In genomic region chr2:102998356-102998755, GRCm38 (mm10) we compare ENCODE assay signal across 14 mouse cellular contexts.
DNase-seq lines count a peak whose midpoint lies in the region; ATAC-seq and TF ChIP-seq lines count a peak whose summit lies in the region.
"Had no signal": no experiment of that assay in that cellular context is flagged by ENCODE, and none has a peak within 500 bp of the region (broad histone marks: within the 10 kb centered on the region; RNA-seq: fewer than 3 reads in every experiment).

No protein-coding gene starts in this region.

- no peak overlapping the region for H3K4me3 ChIP-seq in kidney, postnatal 0 days (replicated peaks; ENCODE audit: low read depth, low read length)
- no peak overlapping the region for H3K4me3 ChIP-seq in myocyte
- H3K4me3 ChIP-seq: forebrain, embryonic 15.5 days; hindbrain, embryonic 12.5 days; left cerebral cortex, adult 2 months had no signal

- TF ChIP-seq CTCF in kidney, postnatal 0 days (IDR thresholded peaks at IDR 0.05; ENCODE audit: low read depth), result no peak

- TF ChIP-seq POLR2A in myocyte (IDR thresholded peaks at IDR 0.05; ENCODE audit: insufficient read length, low read depth), result no peak

- peak; percentile 56 for DNase-seq in kidney, postnatal 0 days (ENCODE audit: low spot score)
- no peak for DNase-seq in kidney, adult 18-20 months
- DNase-seq in B cell, adult 2 months, result peak; percentile 48 to 55
- peak; percentile 38 for DNase-seq in embryo, embryonic 10 days (ENCODE audit: low spot score)
- DNase-seq in liver, result no peak
- DNase-seq in adrenal gland, adult 8-10 months, result no peak
- no peak for DNase-seq in cerebellum, adult 8-10 months
- DNase-seq: cerebellum, postnatal 25 days; kidney, postnatal 10 days; liver, postnatal 0 days had no signal

- no peaks in the 10 kb centered on the region for H3K27me3 ChIP-seq in kidney, postnatal 0 days (ENCODE audit: insufficient read depth, low read length)
- no peaks in the 10 kb centered on the region for H3K27me3 ChIP-seq in myocyte (ENCODE audit: control insufficient read depth, insufficient read depth, insufficient read length)
- H3K27me3 ChIP-seq: forebrain, embryonic 15.5 days; hindbrain, embryonic 12.5 days had no signal

- ATAC-seq in kidney, postnatal 0 days (replicated peaks; ENCODE audit: low FRiP score, low read depth), result no peak
- ATAC-seq: forebrain, embryonic 15.5 days; liver, postnatal 0 days had no signal

- H3K4me2 ChIP-seq in kidney, postnatal 0 days (ENCODE audit: low read length), result no peak overlapping the region
- H3K4me2 ChIP-seq in myocyte (ENCODE audit: low read depth), result peak overlapping the region; percentile 58
- H3K4me2 ChIP-seq: forebrain, embryonic 15.5 days; hindbrain, embryonic 12.5 days had no signal

- H3K9ac ChIP-seq in kidney, postnatal 0 days (ENCODE audit: low read depth, low read length), result no peak overlapping the region
- H3K9ac ChIP-seq: forebrain, embryonic 15.5 days; hindbrain, embryonic 12.5 days; liver, postnatal 0 days had no signal

- WGBS in kidney, postnatal 0 days, result 39% methylated on average over 5 of the region's 5 CpGs

- no peaks in the 10 kb centered on the region for H3K9me3 ChIP-seq in kidney, postnatal 0 days (replicated peaks; ENCODE audit: low read length)
- H3K9me3 ChIP-seq: forebrain, embryonic 15.5 days; hindbrain, embryonic 12.5 days had no signal

- no peaks in the 10 kb centered on the region for H3K4me1 ChIP-seq in kidney, postnatal 0 days (replicated peaks; ENCODE audit: insufficient read depth, low read length)
- H3K4me1 ChIP-seq: forebrain, embryonic 15.5 days had no signal

- H3K79me2 ChIP-seq in myocyte (ENCODE audit: control insufficient read depth, insufficient read depth), result no peaks in the 10 kb centered on the region

- H3K36me3 ChIP-seq in kidney, postnatal 0 days (ENCODE audit: insufficient read depth, low read length), result no peaks in the 10 kb centered on the region
- no peaks in the 10 kb centered on the region for H3K36me3 ChIP-seq in myocyte (ENCODE audit: control insufficient read depth, insufficient read depth)
- H3K36me3 ChIP-seq: forebrain, embryonic 15.5 days; hindbrain, embryonic 12.5 days had no signal

- no peak overlapping the region for H3K27ac ChIP-seq in kidney, postnatal 0 days
- H3K27ac ChIP-seq: forebrain, embryonic 15.5 days; hindbrain, embryonic 12.5 days; left cerebral cortex, adult 2 months had no signal

- no peak overlapping the region for H3ac ChIP-seq in myocyte (ENCODE audit: control insufficient read depth, insufficient read length)

TF ChIP-seq in myocyte, 11 proteins besides CTCF, POLR2A, EP300 and RAD21:
- TF ChIP-seq POLR2AphosphoS2 (IDR thresholded peaks at IDR 0.05; ENCODE audit: insufficient read length, low read depth) (no peak), USF1 (IDR thresholded peaks at IDR 0.05; ENCODE audit: low read depth) (no peak), MYOD1 (IDR thresholded peaks at IDR 0.05; ENCODE audit: control insufficient read depth in 1 of 3, insufficient read length in 2 of 3, low read depth in 2 of 3) (no peak), SRF (IDR thresholded peaks at IDR 0.05; ENCODE audit: control insufficient read depth, insufficient read length, low read depth) (no peak), REST (IDR thresholded peaks at IDR 0.05; ENCODE audit: insufficient read depth, insufficient read length) (no peak), TCF12 (IDR thresholded peaks at IDR 0.05; ENCODE audit: insufficient read depth, poor library complexity, severe bottlenecking) (no peak), CEBPB (IDR thresholded peaks at IDR 0.05; ENCODE audit: insufficient read depth, poor library complexity, severe bottlenecking) (no peak), MAX (IDR thresholded peaks at IDR 0.05; ENCODE audit: low read depth) (no peak), TCF3 (IDR thresholded peaks at IDR 0.05; ENCODE audit: insufficient read length, low read depth) (no peak), E2F4 (IDR thresholded peaks at IDR 0.05; ENCODE audit: insufficient read depth) (no peak), MYOG (IDR thresholded peaks at IDR 0.05; ENCODE audit: control insufficient read depth in 1 of 3, insufficient read depth in 1 of 3, insufficient read length in 2 of 3, low read depth in 2 of 3) (no peak)

Comparison
In these comparisons a context has a peak if more than half of its experiments do, and no peak if none do; other contexts are left out.
1. DNase-seq: peak in kidney, postnatal 0 days (single experiment), B cell, adult 2 months (2 of 2) and embryo, embryonic 10 days (single experiment); none in kidney, adult 18-20 months (single experiment), liver (single experiment), adrenal gland, adult 8-10 months (single experiment) and cerebellum, adult 8-10 months (single experiment).